ENCODE assay signal across 8 mouse cellular contexts in the genomic region with DNA sequence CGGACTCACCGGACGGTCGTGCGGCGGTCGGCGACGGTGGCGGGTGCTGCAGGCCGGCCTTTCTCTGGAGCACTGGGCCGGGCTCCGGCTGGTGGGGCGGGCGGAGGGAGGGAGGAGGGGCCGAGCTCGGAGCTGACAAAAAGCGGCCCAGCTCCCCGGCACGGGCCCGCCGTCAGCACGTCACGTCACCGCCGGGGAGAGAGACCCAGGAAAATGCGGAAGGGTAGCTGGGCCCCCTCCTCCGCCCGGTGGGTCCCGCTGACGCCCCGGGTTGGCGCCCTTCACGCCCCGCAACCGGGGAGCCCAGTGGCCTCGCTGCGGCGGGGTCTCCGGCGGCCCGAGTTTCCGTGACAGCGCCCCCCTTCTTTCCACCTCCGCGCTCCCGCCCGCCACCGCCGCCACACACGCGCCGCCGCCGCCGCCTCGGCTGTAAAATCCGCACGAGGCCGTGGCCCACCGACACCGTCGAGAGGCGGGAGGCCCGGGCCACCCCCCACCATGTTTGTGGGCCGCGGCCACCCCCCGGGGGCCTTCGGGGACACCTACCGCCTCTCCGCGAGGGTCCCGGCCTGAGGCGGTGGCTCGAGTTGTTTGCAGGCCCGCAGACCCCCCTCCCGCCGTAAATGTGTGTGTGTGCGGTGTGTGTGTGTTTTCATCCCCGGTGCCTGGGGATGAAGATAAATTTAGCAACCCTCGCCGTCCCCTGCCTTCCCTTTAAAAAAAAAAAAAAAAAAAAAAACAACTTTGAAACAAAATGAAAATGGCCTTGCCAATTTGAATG. TPM values are rescaled to one million over a fixed set of nuclear protein-coding genes. Genes with fewer than 3 reads are reported as not detected.
DNase-seq lines count a peak whose midpoint lies in the region; ATAC-seq and TF ChIP-seq lines count a peak whose summit lies in the region.

A gene (minus strand): TSS at position 644 of the 781 bp plus-strand sequence.

- in situ Hi-C loops in Patski (cut with MboI; ENCODE audit: low pct_unique_long_range_greater_than_20kb) = no loop called here

- ATAC-seq in Patski = peak; percentile 56
- ATAC-seq in hindbrain, embryonic 12.5 days (ENCODE audit: low FRiP score) = peak; percentile 83

- H3K27ac ChIP-seq in hindbrain, embryonic 12.5 days = peak within 1 kb of the TSS; percentile 100

- 24% methylated on average over 50 of the region's 82 CpGs for WGBS in hindbrain, embryonic 12.5 days

- DNase-seq in Patski (ENCODE audit: low read depth, low spot score) = no peak
- peak; percentile 80 to 81 for DNase-seq in cerebellum, postnatal 25 days
- peak; percentile 20 to 28 for DNase-seq in frontal cortex, postnatal 25 days (ENCODE audit: low spot score in 2 of 2)
- peak; percentile 50 to 51 for DNase-seq in layer of hippocampus, postnatal 36 days
- peak; percentile 49 for DNase-seq in lung, postnatal 25 days (ENCODE audit: low spot score)
- DNase-seq in retina, embryonic 14.5 days (ENCODE audit: low spot score) = peak; percentile 66
- peak; percentile 67 to 78 for DNase-seq in thymus, postnatal 36 days

- TF ChIP-seq CTCF in Patski (IDR thresholded peaks at IDR 0.05) = no peak

- POLR2A ChIA-PET in Patski (lab: Charles Lee) = interaction anchor here (0.7 to 1.5 kb wide), 7 partner anchors 10 to 77 kb away, joined by 3 to 9 read pairs (median 4); no protein-coding TSS in a partner anchor

- no peaks in the 10 kb centered on the region for H3K4me1 ChIP-seq in hindbrain, embryonic 12.5 days

- peak within 1 kb of the TSS; percentile 64 for H3K4me3 ChIP-seq in hindbrain, embryonic 12.5 days

- H3K27me3 ChIP-seq in Patski = no peaks in the 10 kb centered on the region
- peaks cover 65% of the 10 kb centered on the region for H3K27me3 ChIP-seq in hindbrain, embryonic 12.5 days

- CTCF ChIA-PET in Patski (lab: Charles Lee) = interaction anchor here (1.4 kb wide), 1 partner anchor 80 kb away, joined by 3 read pairs; no protein-coding TSS in a partner anchor

- peak within 1 kb of the TSS; percentile 46 for H3K4me2 ChIP-seq in hindbrain, embryonic 12.5 days (replicated peaks)

- peaks cover 3% of the 10 kb centered on the region; the same call in 1 of the 2 replicates for H3K9me3 ChIP-seq in hindbrain, embryonic 12.5 days (replicated peaks)

- no peaks in the 10 kb centered on the region for H3K36me3 ChIP-seq in hindbrain, embryonic 12.5 days

- peak within 1 kb of the TSS; percentile 95 for H3K9ac ChIP-seq in hindbrain, embryonic 12.5 days

RNA-seq across cellular contexts. Expression of the gene that starts here (rescaled TPM):
- 22.4 TPM for polyA plus RNA-seq in Patski (2021)
- 26.4 and 28.2 TPM in 2 replicates for polyA plus RNA-seq in hindbrain, embryonic 12.5 days (2016; fragmentation: Nextera tagmentation; extraction: Ambion mirVana)
- 10 to 100 TPM; 32.0 to 35.0 TPM for total RNA-seq in layer of hippocampus, postnatal 36 days (2021)
